Mouse (Mus musculus) T-cell, adult 2 months (primary cell): ENCODE data around the gene Ncs1.

Experiments
- DNase-seq: peaks from one replicate; pipeline ENCODE4 v3.0.0; 2022; ENCODE audit warnings: low spot score

Ncs1 gene

DNA sequence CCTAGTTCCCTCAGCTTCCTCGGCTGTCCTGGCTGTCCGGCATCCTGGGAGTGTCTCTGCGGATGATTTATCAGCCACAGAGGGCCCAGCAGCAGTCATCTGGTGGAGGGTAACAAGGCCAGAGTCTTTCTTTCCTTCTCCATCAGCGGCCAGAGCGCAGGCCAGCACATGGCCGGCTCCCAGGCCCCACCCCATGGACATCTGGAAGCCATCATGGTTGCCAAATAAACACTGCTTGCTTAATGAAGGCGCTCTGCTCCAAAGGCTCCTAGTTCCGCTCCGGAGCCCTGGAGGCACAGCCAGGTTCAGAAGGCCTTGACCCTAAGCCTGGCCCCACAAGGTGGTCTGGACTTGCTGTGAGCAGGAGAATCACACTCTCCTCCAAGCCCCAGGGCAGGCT, 94.2 kb downstream of the Ncs1 start:
- DNase-seq: no peak

DNA sequence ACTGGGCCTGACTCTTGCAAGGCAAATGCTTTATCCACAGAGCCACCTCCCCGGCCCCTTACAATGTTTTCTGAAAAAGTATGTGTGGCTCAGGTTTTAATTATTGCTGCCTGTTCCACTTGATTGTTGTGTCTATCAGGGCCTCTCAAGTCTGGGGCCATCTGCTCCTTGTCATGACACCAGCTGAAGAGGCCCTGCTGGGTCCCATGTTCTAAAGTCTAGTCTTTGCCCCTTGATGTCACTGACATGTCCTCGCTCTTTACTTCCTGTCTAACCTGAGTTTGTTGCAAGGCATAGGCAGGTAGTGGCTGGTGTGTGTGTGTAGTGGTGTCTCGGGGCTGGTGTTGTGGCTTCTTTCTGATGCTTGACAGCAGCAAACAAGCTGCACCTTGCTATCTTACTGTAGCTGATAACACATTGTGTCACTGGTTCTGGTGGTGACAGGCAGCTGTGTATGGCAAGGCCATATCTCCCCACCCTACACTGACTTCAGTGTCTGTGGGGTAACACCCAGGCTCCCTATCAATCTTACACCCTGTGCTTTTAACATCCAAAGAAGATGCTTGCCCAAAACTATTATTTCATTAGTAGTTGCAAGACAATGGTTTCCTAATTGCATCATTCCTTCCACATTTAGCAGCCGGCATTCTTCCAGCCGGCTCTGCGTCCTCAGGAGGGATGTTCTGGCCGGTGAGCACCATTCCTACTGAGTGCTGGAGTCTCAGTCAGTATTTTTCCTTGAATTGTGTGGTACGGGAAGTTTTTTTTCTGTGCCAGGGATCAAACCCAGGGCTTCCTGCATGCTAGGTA, 96.3 kb downstream of the Ncs1 start:
- DNase-seq: no peak
